Mouse (Mus musculus): ENCODE measurements around the gene Serpinb1c.

DNA sequence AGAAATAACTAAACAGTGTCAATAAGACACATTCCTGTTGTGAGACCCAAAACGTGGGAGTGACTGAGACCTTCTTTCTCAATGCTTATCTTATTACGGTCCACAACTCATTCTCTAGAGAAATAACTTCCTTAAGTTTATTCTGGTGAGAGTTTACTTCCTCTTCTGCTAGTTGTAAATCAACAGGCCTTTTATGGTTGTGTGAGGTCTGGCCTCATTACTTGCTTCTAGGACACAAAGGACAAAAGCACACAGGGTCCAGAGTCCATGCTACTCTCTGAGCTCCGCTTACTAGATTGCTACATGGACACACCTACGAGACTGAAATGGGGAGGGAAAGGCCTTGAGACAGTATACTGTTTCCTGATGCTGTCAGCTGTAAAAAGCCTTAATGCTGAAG is 48.9 kb downstream of the Serpinb1c start:
- TF ChIP-seq CTCF (conservative IDR thresholded peaks at IDR 0.05; ENCODE audit: low read length) (no peak), POU5F1 (IDR thresholded peaks at IDR 0.05; ENCODE audit: borderline replicate concordance, low read length) (no peak), NANOG (IDR thresholded peaks at IDR 0.05; ENCODE audit: borderline replicate concordance, low read length) (no peak)
